Mouse (Mus musculus) spleen, adult 18-20 months (tissue): ENCODE measurements at regions not wholly inside any gene's neighbourhood (a gene's known extent, or its start where the extent isn't known, plus 50 kb on each side); places are given as distances from the start of the nearest gene placed in this dataset.
A peak's percentile ranks its signal among the peaks of the same experiment; 100 is the strongest.

Source experiments
- DNase-seq, 2 experiments: peaks; one replicate each; pipeline ENCODE4 v3.0.0; 2022; ENCODE audit warnings: mixed read lengths in 2 of 2

- DNase-seq, result no peak
Observed at GRCm38 (mm10) chr2:28287210-28287860, 94.5 kb downstream of the Olfm1 start.

- DNase-seq, result no peak
Observed at GRCm38 (mm10) chr2:28289339-28289738, 96.5 kb downstream of the Olfm1 start.

GRCm38 (mm10) chr2:28289860-28290471 is 97.2 kb downstream of the Olfm1 start:
- no peak for DNase-seq

- no peak for DNase-seq
Observed at GRCm38 (mm10) chr2:28294509-28294908, 101.7 kb downstream of the Olfm1 start.

GRCm38 (mm10) chr2:28296183-28296582 is 103.4 kb downstream of the Olfm1 start:
- DNase-seq, result no peak

GRCm38 (mm10) chr2:28298738-28299137 is 105.9 kb downstream of the Olfm1 start:
- DNase-seq, result no peak

- no peak for DNase-seq
Observed at GRCm38 (mm10) chr2:28299346-28299745, 106.6 kb downstream of the Olfm1 start.

GRCm38 (mm10) chr2:28301313-28301712 is 108.5 kb downstream of the Olfm1 start:
- no peak for DNase-seq

GRCm38 (mm10) chr2:28303936-28304335 is 111.1 kb downstream of the Olfm1 start:
- no peak for DNase-seq

- peak; percentile 21 to 39 for DNase-seq
Observed at GRCm38 (mm10) chr2:28304712-28305111, 111.9 kb downstream of the Olfm1 start.

GRCm38 (mm10) chr2:28309122-28309521 is 116.3 kb downstream of the Olfm1 start:
- DNase-seq, result no peak

- DNase-seq, result no peak
Observed at GRCm38 (mm10) chr2:28312212-28312611, 119.4 kb downstream of the Olfm1 start.

GRCm38 (mm10) chr2:28325502-28325901 is 121.1 kb upstream of the Ppp1r26 start:
- DNase-seq, result no peak

- no peak for DNase-seq
Observed at GRCm38 (mm10) chr2:28326056-28326455, 120.5 kb upstream of the Ppp1r26 start.

- DNase-seq, result no peak
Observed at GRCm38 (mm10) chr2:28326682-28327081, 119.9 kb upstream of the Ppp1r26 start.

- DNase-seq, result no peak
Observed at GRCm38 (mm10) chr2:28329130-28329529, 117.5 kb upstream of the Ppp1r26 start.

GRCm38 (mm10) chr2:28335141-28335789 is 111.3 kb upstream of the Ppp1r26 start:
- no peak for DNase-seq

- no peak for DNase-seq
Observed at GRCm38 (mm10) chr2:28335810-28336209, 110.8 kb upstream of the Ppp1r26 start.

GRCm38 (mm10) chr2:28336349-28337309 is 110.0 kb upstream of the Ppp1r26 start:
- DNase-seq, result no peak

- no peak for DNase-seq
Observed at GRCm38 (mm10) chr2:28337561-28337960, 109.0 kb upstream of the Ppp1r26 start.

GRCm38 (mm10) chr2:28341304-28341703 is 105.3 kb upstream of the Ppp1r26 start:
- DNase-seq, result no peak

GRCm38 (mm10) chr2:28348453-28348852 is 98.1 kb upstream of the Ppp1r26 start:
- DNase-seq, result no peak

- no peak for DNase-seq
Observed at GRCm38 (mm10) chr2:28349911-28350310, 96.7 kb upstream of the Ppp1r26 start.
